Mouse (Mus musculus): ENCODE results near the gene Camta1. TPM values are rescaled to one million over a fixed set of nuclear protein-coding genes. Genes with fewer than 3 reads are reported as not detected.
A peak's percentile ranks its signal among the peaks of the same experiment; 100 is the strongest.

The Camta1 gene
- polyA plus RNA-seq, 1 experiment: 1.8 TPM

GRCm38 (mm10) chr4:151129725-151130557 is 731.7 kb downstream of the Camta1 start:
- H3K4me1 ChIP-seq (ENCODE audit: control insufficient read depth): no peaks in the 10 kb centered on the region
- TF ChIP-seq GATA1 (IDR thresholded peaks at IDR 0.05; ENCODE audit: low read length): no peak
- no peak for TF ChIP-seq TAL1 (IDR thresholded peaks at IDR 0.05; ENCODE audit: low read length)
- no peaks in the 10 kb centered on the region for H3K9me3 ChIP-seq (ENCODE audit: control insufficient read depth, low read length)
- no peaks in the 10 kb centered on the region for H3K36me3 ChIP-seq (ENCODE audit: control insufficient read depth)
- H3K4me3 ChIP-seq (replicated peaks): no peak overlapping the region
- H3K27me3 ChIP-seq (ENCODE audit: control insufficient read depth): peaks cover 24% of the 10 kb centered on the region

DNA sequence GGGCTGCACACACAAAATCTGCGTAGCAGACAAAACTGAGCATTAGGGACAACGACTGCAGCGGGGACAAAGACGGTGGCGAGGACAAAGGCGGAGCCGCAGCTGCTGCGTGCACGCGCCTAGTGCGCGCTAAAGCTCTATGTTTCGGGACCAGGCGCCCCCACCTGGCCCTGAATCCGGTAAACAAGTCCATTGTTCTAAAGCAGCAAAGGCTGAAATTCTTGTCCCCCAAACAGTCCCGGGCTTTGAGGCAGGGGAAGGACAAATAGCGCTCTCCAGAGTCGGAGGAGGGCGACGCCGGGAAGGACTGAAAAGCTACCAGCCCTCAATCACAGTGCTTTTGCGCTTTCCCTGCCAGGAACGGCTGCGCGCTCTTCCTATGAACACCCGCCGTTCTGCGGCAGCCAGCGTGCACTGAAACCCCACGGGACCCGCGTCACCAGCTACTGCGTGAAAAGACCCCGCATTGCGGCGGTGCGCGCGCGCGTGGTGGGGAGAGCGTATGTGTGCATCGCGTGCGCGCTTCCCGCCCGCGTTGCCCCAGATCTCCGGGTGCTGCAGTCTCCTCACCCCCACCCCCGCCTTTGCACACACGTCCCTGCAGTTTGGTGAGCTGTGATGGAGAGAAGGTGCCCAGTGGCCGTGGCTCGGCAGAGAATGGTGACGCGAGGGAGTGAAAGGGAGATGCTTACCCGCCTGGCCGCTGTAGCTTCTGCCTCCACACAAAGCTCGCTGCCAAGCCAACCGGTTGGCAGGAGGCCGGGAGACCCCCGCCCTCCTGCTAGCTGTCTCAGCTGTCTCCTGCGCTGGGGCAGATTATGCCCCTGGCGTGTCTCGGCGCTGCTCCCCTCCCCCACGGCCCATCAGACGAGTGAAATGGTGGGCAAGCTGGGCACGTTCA is 732.8 kb downstream of the Camta1 start:
- Histone ChIP-seq H3K27me3 (ENCODE audit: control insufficient read depth) (peaks cover 24% of the 10 kb centered on the region), H3K4me1 (ENCODE audit: control insufficient read depth) (no peaks in the 10 kb centered on the region), H3K4me3 (replicated peaks) (no peak overlapping the region), H3K36me3 (ENCODE audit: control insufficient read depth) (no peaks in the 10 kb centered on the region), H3K9me3 (ENCODE audit: control insufficient read depth, low read length) (no peaks in the 10 kb centered on the region)
- no peak for TF ChIP-seq TAL1 (IDR thresholded peaks at IDR 0.05; ENCODE audit: low read length)
- no peak for TF ChIP-seq GATA1 (IDR thresholded peaks at IDR 0.05; ENCODE audit: low read length)

GRCm38 (mm10) chr4:151127636-151128548 is 733.8 kb downstream of the Camta1 start:
- H3K27me3 ChIP-seq (ENCODE audit: control insufficient read depth): peaks cover 24% of the 10 kb centered on the region
- H3K9me3 ChIP-seq (ENCODE audit: control insufficient read depth, low read length): no peaks in the 10 kb centered on the region
- TF ChIP-seq GATA1 (IDR thresholded peaks at IDR 0.05; ENCODE audit: low read length): no peak
- TF ChIP-seq TAL1 (IDR thresholded peaks at IDR 0.05; ENCODE audit: low read length): no peak
- H3K4me1 ChIP-seq (ENCODE audit: control insufficient read depth): no peaks in the 10 kb centered on the region
- H3K36me3 ChIP-seq (ENCODE audit: control insufficient read depth): no peaks in the 10 kb centered on the region
- H3K4me3 ChIP-seq (replicated peaks): no peak overlapping the region

DNA sequence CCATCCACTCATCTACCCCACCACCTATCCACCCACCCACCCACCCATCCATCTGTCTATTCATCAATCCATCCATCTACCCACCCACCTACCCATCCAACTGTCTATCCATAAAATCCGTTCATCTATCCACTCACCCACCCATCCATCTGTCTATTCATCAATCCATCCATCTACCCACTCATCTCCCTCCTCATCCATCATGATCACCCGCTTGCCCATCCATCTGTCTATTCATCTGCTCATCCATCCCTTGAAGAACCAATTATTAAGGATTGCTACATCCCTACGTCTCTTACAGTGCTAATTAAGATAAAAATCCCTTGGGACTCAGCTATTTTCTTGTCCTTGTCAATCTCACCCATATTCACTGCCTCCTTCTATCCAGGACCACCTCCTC is 742.8 kb downstream of the Camta1 start:
- H3K36me3 ChIP-seq (ENCODE audit: control insufficient read depth): no peaks in the 10 kb centered on the region
- H3K4me3 ChIP-seq (replicated peaks): no peak overlapping the region
- no peaks in the 10 kb centered on the region for H3K4me1 ChIP-seq (ENCODE audit: control insufficient read depth)
- no peaks in the 10 kb centered on the region for H3K27me3 ChIP-seq (ENCODE audit: control insufficient read depth)
- TF ChIP-seq GATA1 (IDR thresholded peaks at IDR 0.05; ENCODE audit: low read length): no peak
- TF ChIP-seq TAL1 (IDR thresholded peaks at IDR 0.05; ENCODE audit: low read length): no peak
- no peaks in the 10 kb centered on the region for H3K9me3 ChIP-seq (ENCODE audit: control insufficient read depth, low read length)

DNA sequence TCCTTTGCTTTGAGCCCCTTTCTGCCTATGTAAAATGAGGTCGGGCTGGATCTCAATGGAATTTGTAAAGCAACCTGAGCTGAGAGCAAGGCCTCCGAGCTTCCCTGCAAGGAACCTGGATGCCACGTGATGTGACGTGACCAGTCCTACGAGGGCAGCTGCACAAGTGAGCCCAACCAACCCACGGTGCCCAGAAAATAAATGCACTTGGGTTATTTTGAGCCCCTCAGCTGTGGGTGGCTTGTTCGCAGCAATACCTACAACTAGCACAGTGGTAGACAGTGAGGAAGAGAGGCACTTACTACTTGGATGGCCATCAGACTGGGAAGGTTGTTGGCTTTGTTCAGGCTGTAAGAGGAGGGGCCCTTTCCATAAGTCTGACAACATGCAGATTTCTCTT is 747.1 kb downstream of the Camta1 start:
- no peaks in the 10 kb centered on the region for H3K36me3 ChIP-seq (ENCODE audit: control insufficient read depth)
- TF ChIP-seq GATA1 (IDR thresholded peaks at IDR 0.05; ENCODE audit: low read length): no peak
- TF ChIP-seq TAL1 (IDR thresholded peaks at IDR 0.05; ENCODE audit: low read length): no peak
- no peak overlapping the region for H3K4me3 ChIP-seq (replicated peaks)
- H3K27me3 ChIP-seq (ENCODE audit: control insufficient read depth): peaks cover 15% of the 10 kb centered on the region
- H3K9me3 ChIP-seq (ENCODE audit: control insufficient read depth, low read length): no peaks in the 10 kb centered on the region
- H3K4me1 ChIP-seq (ENCODE audit: control insufficient read depth): no peaks in the 10 kb centered on the region

DNA sequence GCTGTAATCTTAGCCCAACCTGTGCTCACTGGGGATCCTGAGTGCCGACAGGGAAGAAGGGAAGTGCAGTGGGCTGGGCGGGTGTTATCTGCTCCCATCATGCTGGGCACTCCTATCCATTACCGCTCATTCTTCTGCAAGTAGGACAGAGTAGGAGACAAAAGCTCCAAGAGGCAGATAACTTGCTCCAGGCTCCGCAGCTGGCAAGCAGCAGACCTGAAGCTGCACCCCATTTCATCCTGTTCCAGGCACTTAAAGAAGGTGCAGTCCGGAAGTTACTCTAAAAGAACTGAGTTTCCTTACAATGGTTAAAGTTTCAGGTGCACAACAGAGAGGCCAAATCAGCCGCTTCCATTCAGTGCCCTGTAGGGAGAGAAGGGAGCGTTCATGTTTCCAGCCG is 750.5 kb downstream of the Camta1 start:
- TF ChIP-seq TAL1 (IDR thresholded peaks at IDR 0.05; ENCODE audit: low read length): no peak
- no peak for TF ChIP-seq GATA1 (IDR thresholded peaks at IDR 0.05; ENCODE audit: low read length)
- no peaks in the 10 kb centered on the region for H3K36me3 ChIP-seq (ENCODE audit: control insufficient read depth)
- peaks cover 49% of the 10 kb centered on the region for H3K27me3 ChIP-seq (ENCODE audit: control insufficient read depth)

GRCm38 (mm10) chr4:151108834-151109241 is 752.8 kb downstream of the Camta1 start:
- H3K4me3 ChIP-seq (replicated peaks): no peak overlapping the region
- no peaks in the 10 kb centered on the region for H3K9me3 ChIP-seq (ENCODE audit: control insufficient read depth, low read length)
- H3K4me1 ChIP-seq (ENCODE audit: control insufficient read depth): peaks cover 2% of the 10 kb centered on the region
- peaks cover 54% of the 10 kb centered on the region for H3K27me3 ChIP-seq (ENCODE audit: control insufficient read depth)
- no peaks in the 10 kb centered on the region for H3K36me3 ChIP-seq (ENCODE audit: control insufficient read depth)
- no peak for TF ChIP-seq TAL1 (IDR thresholded peaks at IDR 0.05; ENCODE audit: low read length)
- TF ChIP-seq GATA1 (IDR thresholded peaks at IDR 0.05; ENCODE audit: low read length): no peak

More for the DNA sequence above, 750.5 kb downstream of the Camta1 start:
- Histone ChIP-seq H3K9me3 (ENCODE audit: control insufficient read depth, low read length) (no peaks in the 10 kb centered on the region), H3K4me3 (replicated peaks) (no peak overlapping the region), H3K4me1 (ENCODE audit: control insufficient read depth) (peaks cover 2% of the 10 kb centered on the region)

GRCm38 (mm10) chr4:151108028-151108771 is 753.5 kb downstream of the Camta1 start:
- no peaks in the 10 kb centered on the region for H3K9me3 ChIP-seq (ENCODE audit: control insufficient read depth, low read length)
- H3K4me1 ChIP-seq (ENCODE audit: control insufficient read depth): peaks cover 2% of the 10 kb centered on the region
- no peaks in the 10 kb centered on the region for H3K36me3 ChIP-seq (ENCODE audit: control insufficient read depth)
- no peak for TF ChIP-seq GATA1 (IDR thresholded peaks at IDR 0.05; ENCODE audit: low read length)
- TF ChIP-seq TAL1 (IDR thresholded peaks at IDR 0.05; ENCODE audit: low read length): no peak
- peaks cover 54% of the 10 kb centered on the region for H3K27me3 ChIP-seq (ENCODE audit: control insufficient read depth)
- H3K4me3 ChIP-seq (replicated peaks): peak overlapping the region; percentile 28
